Mouse (Mus musculus): ENCODE measurements around the gene Xpr1.
A peak's percentile ranks its signal among the peaks of the same experiment; 100 is the strongest.

Gene Xpr1

DNA sequence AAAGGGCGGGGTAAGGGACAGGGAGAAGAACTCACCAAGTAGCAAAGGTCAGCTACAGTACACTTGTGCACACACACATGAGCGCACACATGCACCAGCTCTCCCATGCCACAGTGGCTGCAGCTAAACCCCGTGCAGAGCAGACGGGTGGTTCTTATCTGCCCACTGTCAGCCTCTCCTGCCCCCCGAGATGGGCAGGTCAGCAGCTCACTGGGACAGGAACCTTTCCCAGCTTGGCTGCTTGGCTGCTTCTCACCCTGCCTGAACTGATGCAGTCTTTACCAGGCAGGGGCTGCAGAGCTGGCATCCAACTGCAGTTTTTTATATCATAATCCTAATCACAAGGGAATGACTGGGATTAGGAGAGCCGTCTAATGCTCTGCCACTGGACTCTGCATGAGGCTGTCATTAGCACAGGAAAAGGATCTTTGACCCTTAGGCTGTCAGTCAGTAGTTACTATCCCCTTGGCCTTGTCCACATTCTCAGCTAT, 164.5 kb downstream of the Xpr1 start:
- no peak for DNase-seq (ENCODE audit: low read depth, low spot score)

DNA sequence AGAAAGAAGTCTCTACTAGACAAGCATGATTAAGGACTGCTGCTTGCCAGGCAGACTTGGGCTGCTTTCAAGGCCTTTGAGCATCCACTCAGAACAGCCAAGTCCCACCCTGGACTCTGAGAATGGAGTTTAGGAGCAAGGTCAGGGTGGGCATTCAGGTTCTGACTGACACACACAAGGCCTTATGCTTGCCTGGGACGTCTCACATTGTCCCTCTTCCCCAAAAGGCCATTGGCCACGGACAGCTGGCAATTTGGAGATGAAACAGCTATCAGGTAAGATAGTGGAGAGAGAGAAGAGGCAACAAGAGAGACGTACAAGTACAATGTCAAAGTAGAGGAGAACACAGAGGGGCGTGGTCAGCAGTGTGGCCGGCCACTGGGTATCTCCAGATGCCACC, 165.6 kb downstream of the Xpr1 start:
- DNase-seq (ENCODE audit: low read depth, low spot score): no peak

DNA sequence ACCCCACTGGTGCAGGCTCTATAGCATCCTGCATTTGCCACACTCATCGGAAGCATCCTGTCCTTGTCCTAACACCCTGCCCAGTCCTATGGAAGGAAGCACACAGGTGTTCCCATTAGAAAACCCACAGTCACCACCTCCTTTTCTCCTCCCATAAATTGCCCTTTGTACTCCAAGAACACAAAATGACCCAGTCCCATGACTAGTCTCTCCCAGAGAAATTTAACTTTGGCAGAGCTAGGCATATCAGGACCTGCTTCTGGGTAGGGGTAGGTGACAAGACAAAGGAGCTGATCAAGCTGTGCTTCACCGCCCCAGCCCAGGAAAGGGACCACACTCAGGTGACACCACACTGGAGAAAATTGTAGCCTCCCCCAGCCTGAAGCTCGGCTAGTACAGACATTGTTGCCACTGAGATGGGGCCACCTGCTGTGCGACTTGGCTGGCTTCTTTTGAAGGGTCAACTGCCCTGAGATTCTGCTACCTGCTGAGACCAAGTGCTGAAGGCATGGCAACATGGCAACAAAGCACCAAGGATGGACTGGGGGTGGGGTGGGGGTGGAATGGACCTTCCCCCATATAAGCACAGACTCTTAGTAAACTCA, 166.6 kb downstream of the Xpr1 start:
- no peak for DNase-seq (ENCODE audit: low read depth, low spot score)

DNA sequence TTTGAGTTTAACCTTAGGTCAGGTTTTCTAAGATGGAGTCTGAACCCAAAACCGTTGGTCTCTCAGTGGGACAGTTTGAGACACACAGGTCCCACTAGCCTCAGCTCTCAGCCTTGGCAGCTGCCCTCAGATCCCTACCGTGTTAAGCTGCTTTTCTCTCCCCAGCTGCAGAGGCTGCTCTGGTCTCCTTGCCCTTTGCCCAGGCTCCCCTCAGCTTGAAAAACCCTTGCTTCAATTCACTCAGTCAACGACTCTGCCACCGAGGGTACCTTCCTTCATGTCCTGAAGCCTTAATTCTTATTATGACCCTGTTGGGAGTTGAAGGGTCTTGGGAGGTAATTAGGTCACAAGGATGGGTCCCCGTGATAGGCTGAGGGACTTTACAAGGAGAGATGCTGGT, 167.3 kb downstream of the Xpr1 start:
- no peak for DNase-seq (ENCODE audit: low read depth, low spot score)

DNA sequence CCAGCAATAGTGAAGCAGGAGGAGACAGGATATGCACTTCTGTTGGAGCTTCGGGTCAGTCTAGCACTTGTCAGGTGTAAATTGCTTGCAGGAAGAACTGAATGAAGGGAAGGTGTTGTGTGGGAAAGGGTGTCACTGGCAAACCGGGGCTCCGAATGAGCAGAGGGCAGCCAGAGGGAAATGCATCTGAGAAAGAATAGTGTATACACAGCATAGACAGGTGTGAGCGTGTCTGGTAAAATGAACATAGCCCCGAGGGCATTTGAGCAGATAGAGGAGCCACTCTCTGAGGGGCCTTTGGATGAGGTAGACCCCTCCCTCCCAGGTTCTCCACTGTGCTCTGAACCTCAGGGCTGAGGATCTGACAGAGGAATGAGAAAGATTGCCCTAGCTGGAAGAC, 169.2 kb downstream of the Xpr1 start:
- no peak for DNase-seq (ENCODE audit: low read depth, low spot score)

DNA sequence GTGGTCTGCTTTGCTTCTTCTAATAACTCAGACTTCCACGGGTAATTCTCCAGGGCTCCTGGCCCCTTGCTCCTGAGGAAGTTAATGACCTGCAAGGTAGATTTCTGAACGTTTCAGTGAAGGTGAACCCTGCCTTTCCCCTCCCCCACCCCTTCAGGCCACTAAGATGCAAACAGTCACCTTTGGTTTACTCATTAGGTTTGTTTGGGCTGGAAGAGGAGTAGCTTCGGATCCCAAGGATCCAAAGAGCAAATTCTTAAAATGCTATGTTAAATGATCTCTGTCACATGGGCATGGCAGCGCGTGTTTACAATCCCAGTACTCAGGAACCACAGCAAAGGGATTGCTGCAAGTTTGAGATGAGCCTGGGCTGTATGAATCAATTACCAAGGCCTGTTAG, 169.8 kb downstream of the Xpr1 start:
- DNase-seq (ENCODE audit: low read depth, low spot score): no peak

DNA sequence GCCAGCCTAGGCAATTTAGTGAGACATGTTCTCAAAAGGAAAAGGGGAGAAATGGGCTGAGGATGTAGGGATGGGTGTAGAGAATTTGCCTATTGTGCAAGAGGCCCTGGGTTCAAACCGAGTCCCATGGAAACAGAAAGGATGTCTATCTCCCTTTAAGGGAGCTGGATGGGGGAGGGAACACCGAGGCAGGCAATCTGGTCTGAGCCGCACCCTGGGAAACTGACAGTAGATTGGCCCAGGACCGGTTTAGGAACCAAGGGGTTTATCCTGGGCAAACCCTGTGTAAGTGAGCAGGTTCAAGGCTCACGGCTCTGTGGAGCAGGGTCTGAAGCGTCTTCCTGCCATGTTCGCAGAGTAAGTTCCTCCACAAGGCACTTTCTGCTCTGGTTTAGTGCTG, 171.7 kb downstream of the Xpr1 start:
- no peak for DNase-seq (ENCODE audit: low read depth, low spot score)

DNA sequence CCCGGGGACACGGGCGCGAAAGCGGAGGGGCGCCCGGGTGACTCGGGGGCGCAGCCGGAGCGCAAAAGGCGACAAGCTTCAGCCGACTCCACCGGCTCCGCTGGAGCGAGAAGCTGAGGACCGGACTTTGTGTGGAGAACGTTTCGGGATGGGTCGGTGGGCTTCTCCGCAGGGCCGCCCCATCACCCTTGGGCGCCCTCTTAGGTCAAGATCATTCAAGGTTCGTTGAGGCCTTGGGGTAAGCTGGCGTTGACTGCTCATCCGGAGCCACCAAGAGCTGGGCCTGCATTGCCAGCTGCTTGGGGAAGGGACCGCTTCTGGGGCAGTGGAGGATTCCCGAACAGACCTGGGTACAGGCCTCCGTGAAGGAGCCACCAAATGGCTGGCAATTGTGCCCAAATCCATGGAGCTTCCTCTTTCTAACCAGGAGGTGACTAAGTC, 172.4 kb downstream of the Xpr1 start:
- no peak for DNase-seq (ENCODE audit: low read depth, low spot score)

DNA sequence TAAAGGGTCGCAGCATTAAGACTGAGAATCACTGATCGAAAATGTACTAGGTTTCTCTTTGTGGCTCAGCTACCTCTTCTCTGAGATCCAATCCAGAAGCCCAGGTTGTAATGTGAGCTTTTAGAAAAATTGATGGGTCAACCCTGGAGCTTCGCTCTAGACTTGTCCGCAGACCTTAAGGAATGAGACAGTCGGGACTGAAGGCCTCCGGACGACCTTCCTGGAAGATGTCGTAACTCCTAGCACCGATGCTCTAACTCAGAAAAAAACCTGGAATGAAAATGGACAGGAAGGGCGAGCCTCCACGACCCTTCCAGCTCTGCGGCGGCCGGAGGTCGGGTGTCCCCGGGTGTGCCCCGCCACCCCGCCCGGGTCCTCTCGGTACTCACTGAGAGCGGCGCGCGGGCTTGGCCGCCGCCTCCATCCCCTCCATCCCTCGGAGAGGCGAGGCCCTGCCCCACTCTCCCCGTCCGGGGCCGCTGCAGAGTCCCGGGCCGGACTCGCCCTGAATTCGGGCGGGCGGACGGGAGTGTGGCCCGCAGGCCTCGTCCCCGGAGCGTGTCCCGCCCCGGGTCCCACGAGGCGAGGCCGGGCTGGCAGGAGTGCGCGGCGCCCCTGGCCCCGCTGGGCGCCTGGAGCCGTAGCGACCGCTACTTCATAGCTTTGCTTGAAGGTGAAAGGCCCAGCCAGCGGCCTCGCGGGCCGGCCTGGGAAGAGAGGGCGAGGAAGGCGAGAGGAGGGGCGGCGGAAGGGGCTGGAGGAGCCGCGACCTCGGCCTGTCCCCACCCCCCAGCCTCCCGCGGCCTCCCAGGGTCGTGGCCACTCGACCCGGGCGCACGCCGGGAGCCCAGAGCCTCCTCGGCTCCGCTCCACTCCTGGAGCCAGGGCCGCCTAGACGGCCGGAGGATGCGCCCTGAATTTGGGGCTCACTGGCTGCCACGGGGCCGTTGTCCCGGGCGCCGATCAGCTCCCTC, 173.1 kb downstream of the Xpr1 start, which contains the start of gene BC034090:
BC034090 (minus strand) TSS at position 648 of the 974 bp plus-strand sequence.
- no peak for DNase-seq (ENCODE audit: low read depth, low spot score)

DNA sequence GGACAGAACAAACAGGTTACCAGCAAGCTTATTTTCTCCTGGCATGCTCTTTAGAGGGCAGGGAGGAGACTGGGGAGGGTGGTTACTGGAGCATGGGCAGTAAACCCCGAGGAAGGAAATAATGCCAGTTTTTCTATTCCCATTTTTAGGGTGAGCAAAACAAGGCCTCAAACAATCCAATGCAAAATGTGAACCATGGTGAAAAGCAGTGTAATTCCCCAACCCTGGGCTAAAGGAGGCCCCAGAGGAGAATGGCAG, 174.8 kb downstream of the Xpr1 start:
- no peak for DNase-seq (ENCODE audit: low read depth, low spot score)

DNA sequence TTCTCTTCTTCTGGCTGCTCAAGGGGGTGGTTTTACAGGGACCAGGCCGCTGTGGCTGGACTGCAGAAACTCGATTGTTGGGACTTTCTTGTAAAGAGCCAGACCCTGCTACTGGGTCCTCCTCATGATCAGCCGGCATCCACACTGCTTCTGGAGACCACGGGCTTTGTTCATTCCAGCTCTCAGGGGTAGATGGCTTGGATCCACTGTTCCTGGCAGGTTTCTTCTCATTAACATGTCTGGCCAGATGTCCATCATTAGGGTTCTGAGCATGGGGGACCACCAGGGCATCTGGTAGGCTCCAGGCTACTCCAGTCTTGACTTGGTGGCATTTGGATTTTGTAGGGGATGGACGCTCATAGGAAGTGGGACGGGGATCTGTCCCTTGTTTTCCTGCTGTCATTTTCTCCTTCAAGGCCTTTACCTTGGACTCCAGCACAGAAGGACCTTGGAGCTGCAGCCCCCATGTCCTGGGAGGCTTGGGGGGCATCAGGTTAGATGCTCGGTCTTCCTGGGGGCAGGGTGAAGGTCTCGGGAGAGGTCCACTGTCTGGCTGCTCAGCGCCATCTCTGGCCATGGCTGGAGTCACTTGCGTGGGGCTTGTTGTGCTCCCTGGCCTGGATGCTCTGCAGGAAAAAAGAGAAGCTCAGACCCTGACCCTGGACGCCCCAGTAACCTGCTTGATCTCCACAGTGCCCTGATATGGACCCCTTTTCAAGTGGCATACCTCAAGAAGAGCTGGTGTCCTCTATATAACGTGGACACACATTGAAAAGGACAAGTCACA, 175.3 kb downstream of the Xpr1 start:
- DNase-seq (ENCODE audit: low read depth, low spot score): no peak

DNA sequence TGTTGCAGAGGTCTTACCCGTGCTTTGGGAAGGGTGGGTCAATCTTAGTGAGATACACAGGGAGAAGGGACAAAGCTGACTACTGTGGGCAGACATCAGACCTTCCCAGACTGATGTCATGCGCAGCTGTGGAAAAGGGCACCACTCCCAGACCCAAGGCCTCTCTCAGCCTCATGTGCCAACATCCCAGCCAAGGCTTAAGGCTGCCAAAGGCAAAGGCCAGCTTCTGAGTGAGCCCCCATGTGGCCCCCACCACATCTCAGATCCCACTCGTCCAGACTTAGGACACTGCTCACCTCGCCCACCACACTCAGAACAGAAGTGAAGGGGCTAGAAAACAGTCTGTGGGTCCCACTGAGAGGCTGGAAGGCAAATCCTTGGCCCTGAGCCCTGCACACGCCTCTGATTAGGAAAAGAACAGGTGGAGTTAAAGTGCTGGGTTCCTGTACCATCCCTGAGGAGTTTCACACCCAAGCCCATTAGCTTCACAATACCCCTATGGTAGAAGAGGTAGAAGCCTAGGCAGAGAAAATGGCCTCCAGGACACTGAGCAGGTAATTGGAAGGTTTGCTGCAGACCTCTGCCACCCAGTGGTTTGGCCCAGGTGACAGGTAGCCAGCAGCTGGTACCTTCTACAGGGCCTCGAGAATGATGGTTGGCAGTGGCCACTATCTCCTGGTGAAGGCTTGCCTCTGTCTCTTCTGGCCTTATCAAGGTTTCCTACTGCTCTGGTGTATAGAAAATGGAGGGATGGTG, 177.1 kb downstream of the Xpr1 start:
- peak; percentile 91 for DNase-seq (ENCODE audit: low read depth, low spot score)

DNA sequence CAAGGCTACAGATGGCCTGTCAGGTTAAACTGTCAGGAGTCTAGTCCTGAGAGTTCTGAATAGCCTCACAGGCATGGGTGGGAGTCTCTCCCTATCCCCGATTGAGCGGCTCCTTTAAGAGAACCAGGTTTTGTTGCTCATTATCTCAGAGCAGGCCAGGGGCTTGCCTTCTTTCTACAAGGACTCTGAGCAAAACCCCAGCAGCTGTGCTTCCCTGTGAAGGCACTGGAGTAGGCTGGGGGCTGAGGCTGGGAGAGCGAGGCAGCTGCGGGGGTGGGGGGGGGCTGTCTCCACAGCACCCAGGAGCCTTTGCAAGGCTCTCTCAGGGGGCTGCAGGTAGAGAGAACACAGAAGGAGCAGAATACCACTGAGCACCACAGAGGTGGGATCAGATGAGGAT, 178.0 kb downstream of the Xpr1 start:
- peak; percentile 51 for DNase-seq (ENCODE audit: low read depth, low spot score)

DNA sequence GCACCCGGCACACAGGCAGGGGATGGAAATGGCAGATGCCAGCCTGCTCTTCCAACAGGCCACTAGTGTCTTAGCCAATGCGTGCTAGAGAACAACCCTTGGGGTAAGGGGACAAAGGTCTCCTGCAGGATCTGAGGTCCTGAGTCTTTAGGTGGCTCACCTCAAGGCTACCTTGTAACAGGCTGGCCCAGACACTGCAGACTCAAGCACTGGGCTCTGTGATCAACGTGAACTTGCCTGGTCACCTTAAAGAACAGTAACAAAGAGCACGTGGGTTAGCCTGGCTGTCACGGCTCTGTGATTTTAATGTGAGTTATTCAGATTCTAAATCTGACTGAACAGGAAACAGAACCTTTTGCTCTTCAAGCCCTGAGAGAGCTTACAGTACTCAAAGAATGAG, 179.1 kb downstream of the Xpr1 start:
- no peak for DNase-seq (ENCODE audit: low read depth, low spot score)

DNA sequence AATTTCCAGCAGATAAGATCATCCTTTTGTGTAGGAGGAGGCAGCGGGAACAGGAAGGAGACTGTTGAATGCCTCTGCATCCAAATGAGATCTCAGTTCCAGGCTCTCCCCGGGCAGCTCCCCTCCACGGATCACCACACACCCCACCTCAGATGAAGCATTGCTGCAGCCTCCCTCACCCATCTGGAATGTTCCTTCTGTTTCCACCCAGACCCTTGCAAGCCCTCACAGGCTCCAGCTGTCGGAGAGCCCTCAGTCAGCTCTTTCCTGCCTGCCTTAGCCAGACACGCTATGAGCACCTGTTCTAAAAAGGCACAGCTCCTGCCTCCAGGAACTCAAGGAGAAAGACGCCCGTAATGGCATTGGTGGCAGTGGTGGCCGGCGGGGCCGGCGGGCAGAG, 179.8 kb downstream of the Xpr1 start:
- peak; percentile 84 for DNase-seq (ENCODE audit: low read depth, low spot score)

DNA sequence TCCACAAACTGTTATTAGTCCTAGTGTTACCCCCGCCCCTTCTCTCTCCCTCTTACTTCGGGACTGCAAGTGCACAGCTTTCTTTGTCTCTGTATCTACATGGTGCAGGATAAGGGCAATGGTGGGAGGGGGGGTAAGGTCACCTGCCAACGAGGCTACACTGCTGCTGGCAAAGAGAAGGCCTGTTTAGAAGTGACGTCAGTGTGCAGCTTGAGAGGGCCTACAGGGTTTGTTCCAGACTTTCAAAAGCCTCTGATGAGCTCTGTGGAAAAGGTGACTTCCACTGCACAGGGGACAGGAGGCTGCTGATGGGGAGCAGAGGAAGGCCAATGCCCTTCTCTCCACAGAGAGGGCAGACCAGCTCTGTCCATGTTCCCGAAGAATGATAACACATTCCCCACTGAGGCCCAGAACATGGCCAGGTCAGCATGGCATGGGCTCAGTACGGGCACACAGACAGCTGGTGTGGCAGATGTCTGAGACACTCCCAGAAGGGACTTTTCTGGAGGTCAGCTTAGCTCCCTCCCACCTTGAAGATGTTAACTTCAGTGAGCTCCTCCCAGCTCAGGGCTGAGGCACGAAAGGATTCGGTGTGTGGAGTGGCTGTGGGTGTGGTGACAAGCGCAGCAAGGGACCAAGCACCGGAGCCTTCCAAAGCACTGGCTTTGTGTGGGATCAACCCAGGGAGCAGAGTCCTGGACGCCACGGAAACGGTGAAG, 180.8 kb downstream of the Xpr1 start:
- DNase-seq (ENCODE audit: low read depth, low spot score): peak; percentile 68

DNA sequence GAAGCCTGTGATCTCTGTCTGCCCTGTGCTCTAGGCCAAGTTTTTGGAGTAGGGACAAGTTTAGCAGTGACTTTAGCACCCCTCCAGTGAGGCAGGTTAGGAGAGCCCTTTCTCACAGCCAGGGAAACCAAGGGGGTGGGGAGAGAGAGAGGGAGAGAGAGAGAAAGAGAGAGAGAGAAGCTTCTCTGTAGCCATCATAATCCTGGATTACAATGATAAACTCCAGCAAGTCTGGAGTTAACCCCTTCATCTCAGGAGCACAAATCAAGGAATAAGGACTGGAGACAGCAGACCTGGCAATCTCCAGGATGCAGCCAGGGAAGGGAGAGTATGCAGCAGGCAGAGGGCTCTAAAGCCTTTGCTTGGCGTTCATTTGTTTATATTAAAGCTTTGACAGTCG, 181.6 kb downstream of the Xpr1 start:
- DNase-seq (ENCODE audit: low read depth, low spot score): no peak

DNA sequence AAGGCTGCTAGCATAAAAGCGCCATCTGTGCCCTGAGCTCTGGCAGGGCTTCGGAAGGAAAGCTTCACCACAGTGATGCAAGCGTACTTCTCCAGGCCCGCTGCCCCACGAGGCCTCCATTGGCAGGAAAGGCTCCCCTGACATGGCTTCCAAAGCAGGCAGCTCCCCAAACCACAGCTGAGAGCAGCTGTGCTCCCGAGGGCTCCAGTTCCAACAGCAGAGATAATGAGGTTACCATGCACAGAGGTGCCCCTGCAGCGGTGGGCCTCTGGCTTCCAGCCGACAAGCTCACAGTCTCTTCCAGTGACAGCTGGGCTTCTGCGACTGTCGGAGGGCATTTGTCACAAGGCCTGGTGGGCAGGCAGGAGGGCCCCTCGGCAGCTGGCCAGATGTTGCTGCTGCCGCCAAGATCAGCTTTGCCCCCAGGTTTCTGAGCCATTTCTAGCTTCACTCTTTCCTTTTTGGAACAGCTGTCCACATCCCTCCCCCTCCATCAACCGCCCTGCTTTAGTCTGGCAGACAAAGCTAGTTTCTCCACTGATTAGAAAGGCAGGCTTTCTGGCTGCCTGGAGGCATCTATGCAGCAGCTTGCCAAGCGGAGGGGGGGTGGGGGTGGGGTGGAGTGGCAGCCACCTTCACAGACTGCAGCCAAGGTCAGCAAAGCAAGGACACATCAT, 183.1 kb downstream of the Xpr1 start:
- peak; percentile 89 for DNase-seq (ENCODE audit: low read depth, low spot score)

DNA sequence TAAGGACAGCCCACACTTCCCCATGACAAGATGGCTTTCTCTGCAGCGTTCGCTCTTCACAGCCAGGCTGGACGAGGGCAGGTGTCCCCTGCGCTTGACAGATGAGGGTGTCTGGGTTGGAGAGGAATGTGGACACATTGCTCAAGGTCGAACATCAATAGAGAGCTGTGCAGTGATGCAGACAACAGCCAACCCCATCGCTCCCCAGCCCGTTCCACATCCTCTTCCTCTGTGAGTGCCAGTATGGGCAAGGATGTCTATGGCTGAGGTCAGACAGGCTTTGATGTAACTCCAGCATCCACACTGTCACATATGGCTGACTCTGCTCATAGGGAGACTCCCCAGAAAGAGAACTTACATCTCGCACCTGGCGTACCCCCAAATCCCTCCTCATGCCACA, 183.8 kb downstream of the Xpr1 start:
- no peak for DNase-seq (ENCODE audit: low read depth, low spot score)

DNA sequence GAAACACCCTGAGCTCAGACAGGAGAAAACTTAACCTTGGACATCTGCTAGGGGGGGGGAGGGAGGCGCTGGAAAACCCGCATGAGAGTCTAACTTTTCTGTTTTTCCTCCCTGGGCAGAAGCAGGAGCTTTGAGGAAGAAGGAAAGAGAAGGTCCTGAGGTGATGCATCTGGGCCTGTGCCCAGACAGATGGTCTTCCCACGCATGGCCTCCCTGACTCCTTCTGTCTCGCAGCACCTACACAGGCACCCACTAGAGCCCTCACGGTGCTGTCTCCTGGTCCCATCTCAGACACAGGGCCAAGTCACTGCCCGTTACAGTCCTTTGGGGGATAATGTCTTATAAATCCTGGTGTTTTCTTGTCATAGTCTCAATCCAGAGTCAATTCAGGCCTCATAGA, 184.4 kb downstream of the Xpr1 start:
- peak; percentile 86 for DNase-seq (ENCODE audit: low read depth, low spot score)
